Mouse (Mus musculus) thymus, adult 2 months (tissue): ENCODE measurements at regions not wholly inside any gene's neighbourhood (a gene's known extent, or its start where the extent isn't known, plus 50 kb on each side); places are given as distances from the start of the nearest gene placed in this dataset.

Experiments used
- CTCF ChIP-seq: fragments of 200-500 bp; IDR thresholded peaks from 2 replicates; pipeline ENCODE4 v1.5.1; 2012; ENCODE audit warnings: mild to moderate bottlenecking, control low read depth, low read length, moderate library complexity, borderline replicate concordance; ENCODE audit not compliant: control insufficient read depth, poor library complexity, insufficient read depth; ENCODE audit errors: extremely low read depth
- POLR2A ChIP-seq: fragments of 200-500 bp; IDR thresholded peaks from 2 replicates; pipeline ENCODE4 v1.6.1; 2012; ENCODE audit warnings: mild to moderate bottlenecking, low read length, control low read depth, moderate library complexity; ENCODE audit not compliant: control insufficient read depth, poor library complexity, insufficient read depth; ENCODE audit errors: extremely low read depth

DNA sequence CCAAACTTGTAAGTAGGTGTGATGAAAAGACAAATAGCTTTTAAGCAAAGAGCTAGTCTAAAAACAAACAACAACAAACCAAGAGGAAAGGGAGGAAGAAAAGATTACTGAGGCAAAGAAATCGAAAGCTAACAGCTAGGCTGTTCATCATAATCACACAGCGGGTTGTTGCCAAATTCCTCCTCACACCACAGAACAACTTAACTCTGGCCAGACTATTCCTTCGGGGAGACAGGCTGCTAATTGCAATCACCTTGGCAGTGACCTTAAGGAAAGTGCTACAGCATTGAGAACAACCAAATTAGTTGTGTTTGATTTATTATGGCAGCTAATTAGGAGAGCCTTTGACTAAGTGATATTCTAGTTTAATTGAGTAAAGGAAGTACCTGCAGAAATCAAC, 194.4 kb upstream of the Smlr1 start:
- TF ChIP-seq CTCF (no peak), POLR2A (no peak)
